Mouse (Mus musculus): ENCODE results near the gene Gtpbp4. TPM values are rescaled to one million over a fixed set of nuclear protein-coding genes. Genes with fewer than 3 reads are reported as not detected.

The Gtpbp4 gene
- polyA plus RNA-seq, 1 experiment from 2014 or later: 91.7 TPM

DNA sequence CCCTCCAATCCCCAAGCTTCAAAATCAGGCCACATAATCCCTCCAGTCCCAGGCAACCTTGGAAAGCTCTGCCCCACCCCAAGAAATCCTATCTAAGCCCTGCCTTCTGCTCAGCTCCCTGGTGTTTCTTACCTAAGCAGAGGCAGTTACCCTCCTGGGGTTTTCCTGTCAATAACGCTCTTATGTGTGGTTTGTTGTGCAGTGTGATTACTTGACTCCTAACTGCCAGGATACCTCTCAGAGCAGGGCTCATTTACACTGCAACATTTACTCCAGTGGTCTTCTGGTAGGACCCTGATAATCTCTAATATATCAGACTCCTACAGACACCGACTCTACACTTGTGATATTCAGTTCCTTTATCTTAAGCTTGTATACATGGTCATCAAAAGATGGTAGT lies 62.4 kb downstream of the Gtpbp4 start:
- Histone ChIP-seq H3K4me2 (replicated peaks) (no peak overlapping the region), H3K27me3 (no peaks in the 10 kb centered on the region), H3K9ac (replicated peaks) (no peak overlapping the region), H3K9me3 (no peaks in the 10 kb centered on the region), H3K36me3 (no peaks in the 10 kb centered on the region), H3K4me3 (replicated peaks) (no peak overlapping the region), H3K4me1 (replicated peaks) (no peaks in the 10 kb centered on the region), H3K27ac (no peak overlapping the region)
- WGBS: 72% methylated on average over 2 of the region's 2 CpGs
- ATAC-seq: no peak

Small RNA genes lying within 50 kb of the gene (microRNA-seq; reads per million reads assigned to microRNA genes)
- not detected for gene Gm22750

Other genes with a start within 250 kb of the Gtpbp4 start
- 56.6 and 58.0 TPM in 2 replicates for gene Wdr37, start 124.2 kb downstream of the Gtpbp4 start, polyA plus RNA-seq (2015; fragmentation: Nextera tagmentation; extraction: Ambion mirVana)
- gene Idi1, start 110.6 kb downstream of the Gtpbp4 start, polyA plus RNA-seq (2015; fragmentation: Nextera tagmentation; extraction: Ambion mirVana): 98.9 and 109 TPM in 2 replicates
- gene Gm9745, start 47.9 kb downstream of the Gtpbp4 start, polyA plus RNA-seq (2015; fragmentation: Nextera tagmentation; extraction: Ambion mirVana): not detected in 2 replicates
- gene Idi2, start 43.2 kb downstream of the Gtpbp4 start, polyA plus RNA-seq (2015; fragmentation: Nextera tagmentation; extraction: Ambion mirVana): not detected in 2 replicates
- gene Larp4b, start 97.8 kb upstream of the Gtpbp4 start, polyA plus RNA-seq (2015; fragmentation: Nextera tagmentation; extraction: Ambion mirVana): 34.1 and 36.1 TPM in 2 replicates

Data from midbrain, embryonic 13.5 days (tissue).